Mouse (Mus musculus) lung, adult 2 months (tissue): Measurements from ENCODE around the gene Nek4.

Source experiments
- CTCF ChIP-seq: fragments of 200-500 bp; IDR thresholded peaks from 2 replicates; pipeline ENCODE4 v1.5.1; 2011; ENCODE audit warnings: mild to moderate bottlenecking, low read length, control low read depth; ENCODE audit not compliant: insufficient read depth
- POLR2A ChIP-seq: fragments of 200-500 bp; IDR thresholded peaks from 2 replicates; pipeline ENCODE4 v1.6.1; 2011; ENCODE audit warnings: low read depth, mild to moderate bottlenecking, control low read depth, low read length, borderline replicate concordance; ENCODE audit errors: extremely low read depth

GRCm38 (mm10) chr14:30907814-30908265, 43.3 kb upstream of the Nek4 start:
- TF ChIP-seq CTCF (no peak), POLR2A (no peak)
